Mouse (Mus musculus) kidney, embryonic 16.5 days (tissue): ENCODE data around the gene Dbp. TPM values are rescaled to one million over a fixed set of nuclear protein-coding genes. Genes with fewer than 3 reads are reported as not detected.
A peak's percentile ranks its signal among the peaks of the same experiment; 100 is the strongest.

Source experiments
- ATAC-seq: fragments of 200-750 bp; cut with Nextera tagmentation; 2 replicates; pipeline ENCODE4 v1.8.0; 2017; ENCODE audit warnings: moderate TSS enrichment; ENCODE audit not compliant: low FRiP score, low TSS enrichment
- H3K27ac ChIP-seq: fragments of 300-500 bp; sonication (generic); 2 replicates; pipeline ENCODE4 v1.5.1; 2014; ENCODE audit warnings: low read length
- H3K27me3 ChIP-seq: fragments of 300-500 bp; sonication (generic); 2 replicates; pipeline ENCODE4 v1.6.1; 2014; ENCODE audit warnings: low read length, control low read depth, mixed read lengths; ENCODE audit not compliant: insufficient read depth
- H3K36me3 ChIP-seq: fragments of 300-500 bp; sonication (generic); 2 replicates; pipeline ENCODE4 v1.6.1; 2014; ENCODE audit warnings: low read length, control low read depth, mixed read lengths; ENCODE audit not compliant: insufficient read depth
- H3K4me1 ChIP-seq: fragments of 300-500 bp; sonication (generic); 2 replicates; pipeline ENCODE4 v1.6.1; 2014; ENCODE audit warnings: low read length, control low read depth, mixed read lengths; ENCODE audit not compliant: insufficient read depth
- H3K4me2 ChIP-seq: fragments of 300-500 bp; sonication (generic); replicated peaks from 2 replicates; pipeline ENCODE4 v1.6.1; 2014; ENCODE audit warnings: low read depth, low read length
- H3K4me3 ChIP-seq: fragments of 300-500 bp; sonication (generic); 2 replicates; pipeline ENCODE4 v1.5.1; 2014; ENCODE audit warnings: mild to moderate bottlenecking, low read length
- H3K9ac ChIP-seq: fragments of 300-500 bp; sonication (generic); replicated peaks from 2 replicates; pipeline ENCODE4 v1.6.1; 2014; ENCODE audit warnings: low read length
- H3K9me3 ChIP-seq: fragments of 300-500 bp; sonication (generic); 2 replicates; pipeline ENCODE4 v1.6.1; 2016; ENCODE audit warnings: low read length, control low read depth
- WGBS: fragments of 180-500 bp; shearing (Covaris S2); extraction: QIAGEN DNeasy Blood & Tissue Kit; methylation state at CpG from one replicate; pipeline ENCODE4 v1.1.7; 2014; 5-methylcytosine and 5-hydroxymethylcytosine counted together
- polyA plus RNA-seq: library from polyadenylated mRNA; unstranded; fragments of >200 nt; fragmentation: Nextera tagmentation; extraction: Ambion mirVana; gene quantifications from 2 replicates; pipeline ENCODE4 v1.2.1, GENCODE M21; 2015

Gene Dbp
- polyA plus RNA-seq, 1 experiment from 2014 or later: 4.3 TPM

DNA sequence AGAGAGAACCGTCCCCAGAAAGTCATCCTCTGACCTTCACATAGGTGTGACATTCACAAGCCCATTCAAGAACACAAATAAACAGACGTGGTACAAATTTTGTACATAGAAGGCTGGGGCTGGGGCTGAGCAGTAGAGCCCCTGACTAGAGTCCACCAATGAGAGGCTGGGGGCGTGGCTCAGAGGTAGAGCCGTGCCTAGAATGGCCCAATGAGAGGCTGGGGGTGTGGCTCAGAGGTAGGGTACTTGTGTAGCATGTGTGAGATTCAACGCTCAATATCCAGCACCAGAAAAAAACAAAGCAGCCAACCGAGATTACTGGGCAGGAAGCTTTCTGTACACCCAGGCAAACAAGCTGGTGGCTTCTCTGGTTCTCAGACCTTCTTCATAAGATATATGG lies 50.8 kb downstream of the Dbp start:
- no peak overlapping the region for H3K4me2 ChIP-seq
- WGBS: 55% methylated on average over 6 of the region's 6 CpGs
- no peak for ATAC-seq
- H3K27me3 ChIP-seq: peaks cover 21% of the 10 kb centered on the region
- no peak overlapping the region for H3K27ac ChIP-seq
- peaks cover 5% of the 10 kb centered on the region; the same call in 1 of the 2 replicates for H3K4me1 ChIP-seq
- H3K36me3 ChIP-seq: no peaks in the 10 kb centered on the region
- no peaks in the 10 kb centered on the region for H3K9me3 ChIP-seq
- H3K9ac ChIP-seq: no peak overlapping the region
- no peak overlapping the region for H3K4me3 ChIP-seq

DNA sequence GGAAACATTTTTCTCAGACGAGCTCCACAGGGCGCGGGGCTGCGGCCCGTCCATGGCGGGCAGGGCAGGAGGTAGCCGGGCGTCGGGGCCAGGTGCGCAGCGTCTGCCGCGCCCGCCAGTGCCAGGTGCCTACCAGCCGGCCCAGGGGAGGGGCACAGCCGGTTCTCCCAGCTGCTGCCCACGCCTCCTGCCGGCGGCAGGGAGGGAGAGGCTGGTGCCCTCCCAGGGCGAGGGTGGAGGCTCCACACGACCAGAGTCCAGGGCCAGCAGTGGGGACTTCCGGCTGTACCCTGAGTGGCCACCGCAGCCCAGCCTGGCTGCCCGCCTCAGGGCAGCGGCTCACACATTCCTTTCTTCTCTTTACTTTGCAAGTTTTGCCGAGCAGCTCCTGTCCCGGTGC lies 54.5 kb downstream of the Dbp start:
- ATAC-seq: peak; percentile 92
- WGBS: 3% methylated on average over 27 of the region's 27 CpGs
- peak overlapping the region; percentile 30 for H3K4me3 ChIP-seq
- H3K4me2 ChIP-seq: peak overlapping the region; percentile 53
- H3K9me3 ChIP-seq: no peaks in the 10 kb centered on the region
- H3K27ac ChIP-seq: no peak overlapping the region
- H3K4me1 ChIP-seq: peaks cover 5% of the 10 kb centered on the region; the same call in 1 of the 2 replicates
- peaks cover 21% of the 10 kb centered on the region for H3K27me3 ChIP-seq
- H3K9ac ChIP-seq: peak overlapping the region; percentile 54
- H3K36me3 ChIP-seq: no peaks in the 10 kb centered on the region

Other genes with a start within 250 kb of the Dbp start
- 5,149 and 5,628 TPM in 2 replicates for gene Ftl1, start 245.2 kb upstream of the Dbp start, polyA plus RNA-seq
- gene Bax, start 238.2 kb upstream of the Dbp start, polyA plus RNA-seq: 172 and 182 TPM in 2 replicates
- gene Tulp2, start 223.2 kb upstream of the Dbp start, polyA plus RNA-seq: 0.80 and 1.1 TPM in 2 replicates
- gene Gm45808, start 218.3 kb upstream of the Dbp start, polyA plus RNA-seq: not detected in 2 replicates
- gene Dhdh, start 216.3 kb upstream of the Dbp start, polyA plus RNA-seq: 2.4 and 3.3 TPM in 2 replicates
- 295 and 299 TPM in 2 replicates for gene Nucb1, start 194.7 kb upstream of the Dbp start, polyA plus RNA-seq
- 24.3 and 24.8 TPM in 2 replicates for gene Ppp1r15a, start 178.8 kb upstream of the Dbp start, polyA plus RNA-seq
- gene Plekha4, start 178.8 kb upstream of the Dbp start, polyA plus RNA-seq: 4.4 and 5.3 TPM in 2 replicates
- gene Hsd17b14, start 150.2 kb upstream of the Dbp start, polyA plus RNA-seq: 13.5 and 15.5 TPM in 2 replicates
- 87.9 and 93.2 TPM in 2 replicates for gene Bcat2, start 134.9 kb upstream of the Dbp start, polyA plus RNA-seq
- gene Fgf21, start 89.6 kb upstream of the Dbp start, polyA plus RNA-seq: not detected in 2 replicates
- gene Fut1, start 87.8 kb upstream of the Dbp start, polyA plus RNA-seq: 0.27 and 0.32 TPM in 2 replicates
- 0.13 and 0.14 TPM in 2 replicates for gene Izumo1, start 83.3 kb upstream of the Dbp start, polyA plus RNA-seq
- 11.6 and 13.0 TPM in 2 replicates for gene Rasip1, start 77.6 kb upstream of the Dbp start, polyA plus RNA-seq
- 8.0 and 9.0 TPM in 2 replicates for gene Mamstr, start 65.1 kb upstream of the Dbp start, polyA plus RNA-seq
- 0.32 and 0.57 TPM in 2 replicates for gene Fut2, start 38.7 kb upstream of the Dbp start, polyA plus RNA-seq
- gene Ntn5, start 21.1 kb upstream of the Dbp start, polyA plus RNA-seq: 0.18 and 0.29 TPM in 2 replicates
- 0.22 and 0.24 TPM in 2 replicates for gene Sec1, start 10.7 kb upstream of the Dbp start, polyA plus RNA-seq
- gene Car11, start 5.2 kb upstream of the Dbp start, polyA plus RNA-seq: 10.7 and 11.6 TPM in 2 replicates
- gene Rpl18, start 10.4 kb downstream of the Dbp start, polyA plus RNA-seq: 1,042 and 1,047 TPM in 2 replicates
- 36.2 and 36.7 TPM in 2 replicates for gene Sphk2, start 12.9 kb downstream of the Dbp start, polyA plus RNA-seq
- 1.1 and 1.2 TPM in 2 replicates for gene Fam83e, start 16.1 kb downstream of the Dbp start, polyA plus RNA-seq
- not detected in 2 replicates for gene Spaca4, start 20.7 kb downstream of the Dbp start, polyA plus RNA-seq
- 1.3 and 1.8 TPM in 2 replicates for gene Lmtk3, start 78.7 kb downstream of the Dbp start, polyA plus RNA-seq
- gene Sult2b1, start 79.6 kb downstream of the Dbp start, polyA plus RNA-seq: 1.9 and 2.5 TPM in 2 replicates
- 125 and 126 TPM in 2 replicates for gene Cyth2, start 109.5 kb downstream of the Dbp start, polyA plus RNA-seq
- 1.9 TPM in 2 replicates for gene Kcnj14, start 119.7 kb downstream of the Dbp start, polyA plus RNA-seq
- 87.4 and 87.9 TPM in 2 replicates for gene Grwd1, start 125.9 kb downstream of the Dbp start, polyA plus RNA-seq
- 96.4 and 97.3 TPM in 2 replicates for gene Kdelr1, start 167.7 kb downstream of the Dbp start, polyA plus RNA-seq
- 0.19 and 0.25 TPM in 2 replicates for gene Grin2d, start 173.3 kb downstream of the Dbp start, polyA plus RNA-seq
- gene Syngr4, start 191.6 kb downstream of the Dbp start, polyA plus RNA-seq: 1.5 and 1.8 TPM in 2 replicates
- 7.1 and 8.4 TPM in 2 replicates for gene Tmem143, start 191.9 kb downstream of the Dbp start, polyA plus RNA-seq
- gene Emp3, start 216.3 kb downstream of the Dbp start, polyA plus RNA-seq: 187 and 216 TPM in 2 replicates
- 11.7 and 11.8 TPM in 2 replicates for gene Ccdc114, start 219.0 kb downstream of the Dbp start, polyA plus RNA-seq